Mouse (Mus musculus) liver, adult 2 months (tissue): Measurements from ENCODE around the gene Rtn4ip1. TPM values are rescaled to one million over a fixed set of nuclear protein-coding genes. Genes with fewer than 3 reads are reported as not detected.

Experiments
- DNase-seq: peaks from one replicate; pipeline ENCODE4 v3.0.0-alpha.2; 2011; ENCODE audit warnings: low read depth, low spot score; ENCODE audit errors: extremely low read depth
- H3K27ac ChIP-seq: fragments of 200-500 bp; replicated peaks from 2 replicates; pipeline ENCODE4 v1.5.1; 2012; ENCODE audit warnings: low read depth, mild to moderate bottlenecking, control low read depth, inconsistent platforms, low read length; ENCODE audit not compliant: insufficient read depth
- H3K27me3 ChIP-seq: fragments of 200-500 bp; 2 replicates; pipeline ENCODE4 v1.6.1; 2012; ENCODE audit warnings: mild to moderate bottlenecking, moderate library complexity, low read length, inconsistent platforms; ENCODE audit not compliant: control insufficient read depth, insufficient read depth
- H3K36me3 ChIP-seq: fragments of 200-500 bp; 2 replicates; pipeline ENCODE4 v1.6.1; 2012; ENCODE audit warnings: low read length, inconsistent platforms; ENCODE audit not compliant: control insufficient read depth, insufficient read depth
- H3K4me1 ChIP-seq: fragments of 200-500 bp; 2 replicates; pipeline ENCODE4 v1.6.1; 2011; ENCODE audit warnings: low read length; ENCODE audit not compliant: control insufficient read depth, insufficient read depth
- H3K4me3 ChIP-seq: fragments of 200-500 bp; 2 replicates; pipeline ENCODE4 v1.5.1; 2011; ENCODE audit warnings: low read depth, mild to moderate bottlenecking, control low read depth, low read length, moderate library complexity; ENCODE audit not compliant: insufficient read depth
- H3K79me2 ChIP-seq: fragments of 200-500 bp; 2 replicates; pipeline ENCODE4 v1.6.1; 2012; ENCODE audit warnings: inconsistent platforms, mild to moderate bottlenecking, low read length, moderate library complexity; ENCODE audit not compliant: control insufficient read depth, insufficient read depth
- H3K9ac ChIP-seq: fragments of 200-500 bp; 2 replicates; pipeline ENCODE4 v1.6.1; 2012; ENCODE audit warnings: low read depth, mild to moderate bottlenecking, control low read depth, inconsistent platforms, low read length
- CTCF ChIP-seq: fragments of 200-500 bp; IDR thresholded peaks from 2 replicates; pipeline ENCODE4 v1.5.1; 2011; ENCODE audit warnings: low read depth, low read length, control low read depth
- POLR2A ChIP-seq: fragments of 200-500 bp; IDR thresholded peaks from 2 replicates; pipeline ENCODE4 v1.6.1; 2011; ENCODE audit warnings: low read length, control low read depth; ENCODE audit not compliant: insufficient read depth; ENCODE audit errors: extremely low read depth
- WGBS: fragments of 180-500 bp; shearing (Covaris S2); methylation state at CpG from one replicate; pipeline ENCODE4 v1.1.7; 2018; 5-methylcytosine and 5-hydroxymethylcytosine counted together
- polyA plus RNA-seq: library from polyadenylated mRNA; depleted of rRNA; stranded (reverse); fragments of >200 nt; gene quantifications from 2 replicates; pipeline ENCODE4 v1.2.3, GENCODE M21; 2012; rRNA removed
- total RNA-seq: library from RNA; depleted of rRNA; stranded (reverse); fragments of >200 nt; gene quantifications from 2 replicates; pipeline ENCODE4 v1.2.3, GENCODE M21; 2014; rRNA removed

Rtn4ip1 gene
- total RNA-seq (9.5 and 12.8 TPM in 2 replicates), polyA plus RNA-seq (13.8 and 15.0 TPM in 2 replicates)

DNA sequence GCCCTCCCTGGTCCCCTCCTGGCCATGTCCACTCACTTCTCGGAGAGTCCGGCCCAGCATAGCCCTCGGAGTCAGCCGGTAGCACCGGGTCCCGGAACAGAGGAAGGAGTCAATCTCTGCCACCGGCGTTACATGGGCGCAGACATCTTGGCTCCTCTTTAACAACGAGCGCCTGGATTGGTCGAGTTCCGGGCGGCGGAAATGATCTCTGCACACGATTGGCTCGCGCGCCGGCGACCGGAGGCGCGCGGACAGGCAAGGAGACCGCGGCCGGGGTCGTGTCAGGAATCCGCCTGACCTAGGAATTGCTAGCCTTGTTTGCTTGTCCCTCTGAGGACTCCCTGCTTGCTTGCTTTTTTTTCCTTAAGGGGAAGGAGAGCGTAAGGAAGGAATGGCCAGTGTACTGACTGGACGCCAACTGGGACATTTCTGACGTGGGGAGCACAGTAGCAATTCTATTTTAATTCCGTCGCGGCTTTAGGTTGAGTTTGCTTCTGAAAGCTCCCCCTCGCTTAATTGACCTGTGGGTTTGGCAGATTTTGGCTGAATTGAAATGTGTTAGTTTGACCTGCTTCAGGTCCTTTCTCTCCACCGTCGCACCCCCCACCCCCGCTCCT, at the start of gene Rtn4ip1, which contains the start of gene Qrsl1:
TSS of gene Rtn4ip1 (plus strand) at position 230 of the 617 bp plus-strand sequence.
TSS of gene Qrsl1 (minus strand) at position 168 of the 617 bp plus-strand sequence.
- TF ChIP-seq POLR2A (0 out of 2 replicates have a peak, but pooled peaks have one; percentile 8), CTCF (no peak)
- DNase-seq: peak; percentile 80
- Histone ChIP-seq H3K27ac (peak within 1 kb of the TSS; percentile 76), H3K27me3 (no peaks in the 10 kb centered on the region), H3K79me2 (no peaks in the 10 kb centered on the region), H3K4me1 (peaks cover 3% of the 10 kb centered on the region; the same call in 1 of the 2 replicates), H3K36me3 (no peaks in the 10 kb centered on the region), H3K9ac (peak within 1 kb of the TSS; percentile 87), H3K4me3 (peak within 1 kb of the TSS; percentile 81)
- under 1% methylated on average over 40 of the region's 40 CpGs for WGBS

DNA sequence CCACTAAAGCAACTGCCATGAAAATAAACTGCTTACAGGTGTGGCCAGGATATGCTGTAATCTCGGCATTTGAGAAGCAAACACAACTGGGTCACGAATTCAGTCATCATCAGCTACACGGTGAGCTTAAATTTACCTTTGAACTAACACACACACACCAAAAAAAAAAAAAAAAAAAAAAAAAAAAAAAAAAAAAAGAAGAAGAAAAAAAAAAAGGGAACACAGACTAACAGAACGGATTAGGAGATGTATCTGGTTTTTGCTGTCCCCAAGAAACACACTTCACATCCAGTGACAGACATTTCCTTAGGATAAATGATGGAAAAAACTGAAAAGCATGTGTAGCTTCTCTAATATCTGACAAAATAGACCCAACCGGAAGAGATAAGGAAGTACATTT, 49.7 kb upstream of the Rtn4ip1 start:
- no peaks in the 10 kb centered on the region for H3K36me3 ChIP-seq
- 69% methylated on average over 5 of the region's 5 CpGs for WGBS
- H3K4me1 ChIP-seq: no peaks in the 10 kb centered on the region
- no peak for DNase-seq
- no peaks in the 10 kb centered on the region for H3K27me3 ChIP-seq
- H3K4me3 ChIP-seq: no peak overlapping the region
- no peak for TF ChIP-seq CTCF
- no peak for TF ChIP-seq POLR2A
- H3K79me2 ChIP-seq: no peaks in the 10 kb centered on the region
- no peak overlapping the region for H3K9ac ChIP-seq
- no peak overlapping the region for H3K27ac ChIP-seq

GRCm38 (mm10) chr10:43855916-43856315, 45.7 kb upstream of the Rtn4ip1 start:
- Histone ChIP-seq H3K4me3 (no peak overlapping the region), H3K27me3 (no peaks in the 10 kb centered on the region), H3K4me1 (no peaks in the 10 kb centered on the region), H3K79me2 (no peaks in the 10 kb centered on the region), H3K9ac (no peak overlapping the region), H3K36me3 (no peaks in the 10 kb centered on the region), H3K27ac (no peak overlapping the region)
- TF ChIP-seq POLR2A (no peak), CTCF (no peak)
- no peak for DNase-seq
- 95% methylated on average over 9 of the region's 9 CpGs for WGBS

DNA sequence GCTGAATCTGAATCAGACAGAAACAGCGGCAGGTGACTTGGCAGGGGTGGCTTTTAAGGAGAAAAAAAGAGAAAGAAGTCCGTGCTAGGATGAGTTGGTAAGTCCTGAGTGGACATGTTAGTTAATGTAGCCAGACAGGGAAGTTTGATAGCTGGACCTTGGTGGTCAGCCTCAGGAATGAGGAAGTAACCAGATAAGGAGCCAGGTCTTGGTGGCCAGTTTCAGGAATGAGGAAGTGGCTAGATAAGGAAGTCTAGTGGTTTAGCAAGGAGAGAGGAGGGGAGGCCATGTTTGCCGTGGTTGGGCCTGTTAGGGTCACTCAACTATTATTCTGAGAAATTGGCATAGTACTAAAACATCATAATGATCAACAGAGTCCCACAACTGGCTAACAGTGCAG, 45.3 kb upstream of the Rtn4ip1 start:
- no peaks in the 10 kb centered on the region for H3K4me1 ChIP-seq
- DNase-seq: peak; percentile 33
- H3K9ac ChIP-seq: no peak overlapping the region
- 78% methylated on average over 3 of the region's 3 CpGs for WGBS
- TF ChIP-seq POLR2A (no peak), CTCF (no peak)
- H3K4me3 ChIP-seq: no peak overlapping the region
- no peaks in the 10 kb centered on the region for H3K36me3 ChIP-seq
- no peaks in the 10 kb centered on the region for H3K27me3 ChIP-seq
- H3K27ac ChIP-seq: no peak overlapping the region
- H3K79me2 ChIP-seq: no peaks in the 10 kb centered on the region

DNA sequence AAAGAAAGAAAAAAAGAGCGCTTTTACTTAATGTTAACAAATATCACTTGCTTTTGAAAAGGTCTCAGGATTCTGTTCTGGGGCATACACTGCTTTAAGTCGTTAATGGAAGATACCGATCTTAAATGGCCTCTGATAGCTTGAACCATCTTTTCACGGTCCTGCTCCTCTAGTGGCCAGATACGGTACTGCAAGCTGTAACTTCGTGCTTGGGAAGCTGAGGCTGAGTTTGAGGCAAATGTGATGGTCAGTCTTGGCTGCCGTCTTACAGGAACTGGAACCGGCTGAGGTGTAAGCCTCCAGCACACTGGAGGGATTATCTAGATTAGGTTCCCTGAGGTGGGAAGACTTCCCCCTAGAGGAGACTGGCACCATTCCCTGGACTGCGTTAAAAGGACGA, 30.9 kb upstream of the Rtn4ip1 start:
- peak; percentile 15 for DNase-seq
- WGBS: 81% methylated on average over 10 of the region's 10 CpGs
- no peak overlapping the region for H3K27ac ChIP-seq
- no peaks in the 10 kb centered on the region for H3K36me3 ChIP-seq
- no peak overlapping the region for H3K9ac ChIP-seq
- H3K27me3 ChIP-seq: no peaks in the 10 kb centered on the region
- no peaks in the 10 kb centered on the region for H3K79me2 ChIP-seq
- no peaks in the 10 kb centered on the region for H3K4me1 ChIP-seq
- H3K4me3 ChIP-seq: no peak overlapping the region; the same call in 1 of the 2 replicates
- no peak for TF ChIP-seq POLR2A
- TF ChIP-seq CTCF: peak; percentile 75

GRCm38 (mm10) chr10:43871458-43871857, 30.1 kb upstream of the Rtn4ip1 start:
- no peaks in the 10 kb centered on the region for H3K27me3 ChIP-seq
- no peaks in the 10 kb centered on the region for H3K36me3 ChIP-seq
- no peak overlapping the region for H3K27ac ChIP-seq
- no peak overlapping the region for H3K4me3 ChIP-seq
- no peak overlapping the region for H3K9ac ChIP-seq
- no peak for DNase-seq
- 96% methylated on average over 1 of the region's 1 CpGs for WGBS
- no peaks in the 10 kb centered on the region for H3K4me1 ChIP-seq
- H3K79me2 ChIP-seq: no peaks in the 10 kb centered on the region
- TF ChIP-seq POLR2A (no peak), CTCF (no peak)
